Mouse (Mus musculus) testis, postnatal 14 days (tissue): ENCODE results near the gene Sem1.
"Not testable (repeated sequence)": the region's sequence is repeated elsewhere in the genome, so short reads cannot be mapped to it uniquely, and the experiment has no call there.

Source experiments
- DNase-seq: peaks from one replicate; pipeline ENCODE4 v3.0.0; 2021; ENCODE audit warnings: low spot score

The Sem1 gene

DNA sequence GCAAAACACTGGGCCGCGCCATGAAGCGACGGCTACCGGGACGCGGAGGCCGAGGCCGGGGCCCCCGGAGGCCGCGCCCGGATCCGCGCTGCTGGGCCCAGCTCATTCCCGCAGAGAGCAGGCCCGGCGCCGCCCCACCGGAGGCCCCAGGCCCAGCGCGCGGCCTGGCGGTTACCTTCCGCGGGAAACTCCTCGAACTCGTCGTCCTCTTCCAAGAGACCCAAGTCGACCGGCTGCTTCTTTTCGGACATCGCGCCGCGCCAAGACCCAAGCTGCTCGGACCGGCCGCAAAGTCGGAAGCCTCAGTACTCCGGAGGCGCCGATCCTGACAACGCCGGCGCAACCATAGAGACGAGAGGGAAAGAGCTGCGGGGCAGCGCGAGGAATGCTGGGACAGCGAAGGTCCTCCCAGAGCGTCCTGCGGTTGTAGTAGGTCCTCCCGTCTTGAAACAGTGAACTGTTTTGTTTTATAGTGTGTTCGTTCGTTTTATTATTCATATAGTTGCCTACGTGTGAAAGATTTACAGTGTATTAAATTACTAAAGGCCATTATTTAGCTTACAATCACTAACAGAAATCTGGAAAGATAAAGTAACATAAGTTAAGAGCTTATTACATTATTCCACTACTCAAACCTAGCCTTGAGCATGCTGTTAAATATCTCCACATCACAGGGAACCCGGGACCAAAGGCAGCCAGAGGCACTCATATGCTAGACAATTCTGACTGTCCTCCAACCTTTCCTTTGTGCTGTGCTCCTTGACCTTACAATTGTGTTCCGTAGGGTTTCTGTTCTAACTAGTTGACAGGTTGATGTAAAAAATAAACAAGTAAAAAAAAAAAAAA is at the start of gene Sem1:
Sem1 (minus strand) TSS at position 360 of the 846 bp plus-strand sequence.
- peak; percentile 91 for DNase-seq

DNA sequence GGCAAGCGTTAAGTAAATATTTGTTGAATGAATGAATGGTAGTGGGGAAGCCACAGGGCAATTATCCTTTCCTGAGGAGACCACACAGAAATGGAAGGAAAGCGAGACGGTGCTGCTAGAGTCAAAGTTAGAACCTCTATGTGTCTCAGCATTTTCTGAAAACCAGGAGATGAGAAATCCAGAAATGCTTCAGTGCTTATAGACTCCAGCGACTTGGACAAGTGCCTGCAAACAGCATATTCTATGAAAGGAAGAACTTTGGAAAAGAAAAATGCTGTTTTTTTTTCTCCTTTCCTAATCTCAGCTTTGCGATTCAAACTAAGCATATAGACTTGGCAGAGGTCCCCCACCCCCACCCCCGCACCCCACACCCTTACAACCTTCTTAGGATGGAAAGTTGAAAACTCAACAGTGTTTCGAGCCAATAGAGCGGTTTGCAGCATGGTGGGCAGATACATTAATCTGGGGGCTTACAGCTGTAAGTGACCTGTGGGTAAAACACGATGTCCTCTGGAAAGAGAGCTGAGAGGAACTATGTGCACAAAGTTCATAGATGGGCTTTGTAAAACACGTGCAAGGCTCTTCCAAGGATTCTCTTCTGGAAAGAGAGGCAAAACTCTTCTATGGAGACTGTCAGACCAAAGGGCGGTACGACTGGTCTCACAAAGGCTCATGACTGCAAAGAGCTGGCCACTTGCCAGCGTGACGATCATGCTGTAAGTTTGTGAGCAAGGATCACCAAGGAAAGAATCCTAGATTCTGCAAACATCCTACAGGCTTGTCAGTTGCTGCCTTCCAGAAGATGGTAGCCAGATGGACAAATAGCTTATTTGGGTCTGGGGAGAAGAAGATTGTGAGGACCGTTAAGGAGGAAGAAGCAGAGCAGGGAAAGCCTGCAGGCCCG is 44.6 kb upstream of the Sem1 start:
- DNase-seq: peak; percentile 5

DNA sequence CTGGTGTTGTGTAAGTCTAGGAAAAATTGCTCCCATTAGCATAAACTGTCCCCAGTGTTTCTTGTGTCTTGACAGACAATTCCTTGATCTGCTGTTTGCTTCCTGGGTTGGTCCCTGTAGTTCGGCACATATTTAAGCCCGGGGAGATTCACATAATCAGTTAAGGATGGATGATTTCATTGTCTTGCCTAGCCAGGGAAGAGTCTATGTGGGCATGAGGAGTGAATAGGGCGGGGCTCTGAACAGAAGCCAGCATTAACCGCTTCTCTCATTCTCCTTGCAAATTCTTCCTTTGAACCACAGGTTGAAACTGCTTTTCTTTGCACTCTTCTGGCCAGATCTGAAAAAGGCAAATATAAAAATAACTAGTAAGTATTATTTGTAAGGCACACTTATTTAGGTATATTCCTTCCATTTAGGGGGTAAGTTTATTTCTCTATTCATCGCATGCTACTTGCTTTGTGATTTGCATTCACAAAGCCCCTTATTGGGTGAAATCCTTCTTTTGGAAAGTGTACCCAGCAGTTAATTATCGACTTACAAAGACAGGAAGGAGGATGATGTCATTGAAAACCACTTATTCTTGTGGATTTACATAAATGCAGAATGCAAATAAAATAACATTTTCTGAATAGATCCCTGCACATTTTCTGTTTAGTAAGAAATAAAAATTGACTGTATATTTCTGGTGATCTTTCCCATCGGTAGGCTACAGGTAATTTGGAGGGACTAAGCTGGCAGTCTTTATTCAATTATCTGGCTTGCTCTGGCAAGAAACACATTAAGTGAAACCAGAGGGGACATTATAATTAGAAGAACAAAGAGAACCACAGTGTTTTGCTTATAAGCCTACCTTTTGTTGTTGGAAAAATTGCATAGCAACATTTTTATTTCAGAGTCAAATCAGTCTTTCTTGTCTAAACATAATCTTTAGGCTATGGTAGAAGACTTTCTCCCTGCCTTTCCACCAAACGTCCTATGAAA is 25.4 kb upstream of the Sem1 start:
- DNase-seq: no peak

DNA sequence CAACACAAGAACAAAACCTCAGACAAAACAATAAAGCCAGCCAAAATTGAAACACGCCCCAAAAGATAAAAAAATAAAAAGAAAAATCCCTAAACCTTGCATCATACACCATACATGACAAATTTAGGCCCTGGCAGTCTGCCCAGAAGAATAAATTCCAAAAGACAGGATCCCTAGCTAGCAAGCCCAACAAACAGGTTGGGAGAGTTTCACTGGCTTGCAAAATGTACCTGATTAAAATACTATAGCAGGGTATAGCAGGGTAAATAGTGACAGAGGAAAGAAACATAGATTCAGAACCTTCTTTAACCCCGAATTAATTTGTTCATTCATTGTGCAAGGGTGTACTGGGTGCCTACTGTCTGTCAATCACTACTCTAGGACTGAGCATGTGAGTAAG is 7.8 kb upstream of the Sem1 start:
- DNase-seq: no peak

DNA sequence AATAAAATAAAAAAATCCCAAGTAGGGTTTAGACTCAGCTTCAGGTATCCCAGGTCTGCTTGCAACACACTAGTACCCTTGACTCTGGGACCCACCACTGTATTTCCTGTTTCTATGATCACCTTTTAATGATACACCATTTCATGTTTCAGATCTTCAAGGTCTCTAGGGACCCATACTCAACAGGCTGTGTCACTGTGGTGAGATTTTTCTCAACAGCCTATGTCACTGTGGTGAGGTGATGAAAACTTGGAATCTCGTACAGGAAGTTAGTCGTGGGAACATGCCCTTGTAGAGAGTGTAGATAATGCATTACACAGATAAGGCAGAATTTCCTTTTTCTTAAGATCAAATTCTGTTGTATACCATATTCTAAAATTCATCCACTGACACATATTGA is 3.4 kb upstream of the Sem1 start:
- no peak for DNase-seq

DNA sequence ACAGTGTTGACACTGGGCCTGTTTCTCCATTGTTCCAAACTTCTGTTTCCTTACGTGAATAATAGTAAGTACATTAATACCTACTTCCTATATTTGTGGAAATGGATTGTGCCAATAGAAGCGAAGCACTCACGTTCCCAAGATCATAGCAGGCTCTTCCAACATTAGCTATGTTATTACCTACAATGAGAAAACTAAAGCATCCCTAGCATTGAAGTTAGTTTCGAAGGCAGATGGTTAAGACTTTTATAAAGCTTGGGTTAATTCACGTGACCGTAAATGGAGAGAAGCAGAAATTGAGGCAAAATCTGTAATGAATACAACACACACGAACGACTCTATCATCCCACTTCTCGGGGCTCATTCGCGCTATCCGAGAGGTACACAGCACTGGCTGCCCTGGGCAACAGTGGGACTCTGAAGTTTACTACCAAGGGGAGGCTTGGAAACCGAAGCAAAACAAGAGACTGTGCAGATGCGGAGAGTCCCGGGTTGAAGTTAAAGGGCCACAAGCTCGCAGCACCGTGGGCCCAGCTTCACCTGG is 650 bp downstream of the Sem1 start:
- DNase-seq: no peak

DNA sequence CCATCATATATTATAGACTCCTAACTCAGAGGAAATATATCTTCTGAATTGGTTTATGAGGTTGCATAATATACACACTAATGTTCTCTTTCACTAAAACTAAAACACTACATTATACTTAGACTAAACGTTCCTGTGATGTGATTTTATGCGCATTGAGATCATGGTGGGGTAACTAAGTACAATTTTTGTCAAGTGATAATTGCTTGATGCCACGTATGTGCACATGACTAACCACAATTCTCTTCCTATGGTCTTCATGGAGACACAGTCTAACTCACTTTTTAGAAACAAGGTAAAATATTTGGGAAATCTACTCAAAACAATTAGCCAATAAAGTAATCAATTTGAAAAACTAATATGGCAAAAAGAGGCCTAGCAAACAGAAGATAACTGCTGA is 1.2 kb downstream of the Sem1 start:
- no peak for DNase-seq

DNA sequence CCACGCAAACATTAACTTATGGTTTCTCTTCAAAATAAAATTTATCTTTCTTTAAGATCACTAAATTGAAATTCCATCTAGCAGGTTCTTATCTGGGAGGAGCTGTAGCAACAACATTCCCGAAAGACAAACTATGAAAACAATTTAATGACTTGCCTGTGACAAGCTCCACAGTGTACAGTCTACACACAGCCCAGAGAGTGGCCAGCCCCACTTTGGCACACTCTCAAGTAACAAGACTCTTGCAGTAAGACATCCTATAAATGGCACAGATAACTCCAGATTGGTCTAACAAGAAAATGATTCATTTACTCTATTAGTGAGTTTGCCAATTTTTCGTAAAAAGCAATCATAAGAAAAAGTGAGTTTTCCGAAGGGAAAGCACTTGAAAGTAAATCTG is 2.7 kb downstream of the Sem1 start:
- no peak for DNase-seq

DNA sequence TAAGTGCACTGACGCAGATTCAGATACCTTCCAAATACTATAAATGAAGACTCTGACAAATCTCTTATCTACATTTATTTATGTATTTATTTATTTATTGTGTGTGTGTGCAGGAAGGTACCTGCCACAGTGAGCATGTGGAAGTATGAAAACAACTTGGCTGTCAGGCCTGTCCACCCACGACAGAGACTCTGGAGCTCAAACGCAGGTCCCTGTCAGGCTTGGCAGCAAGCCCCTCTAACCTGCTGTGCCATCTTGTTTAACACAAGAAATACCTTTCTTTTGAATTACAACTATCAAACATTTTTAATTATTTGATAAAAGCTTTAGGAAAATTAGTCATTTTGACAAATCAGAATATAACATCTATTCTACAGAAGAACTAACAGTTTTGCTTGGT is 10.0 kb downstream of the Sem1 start:
- no peak for DNase-seq

DNA sequence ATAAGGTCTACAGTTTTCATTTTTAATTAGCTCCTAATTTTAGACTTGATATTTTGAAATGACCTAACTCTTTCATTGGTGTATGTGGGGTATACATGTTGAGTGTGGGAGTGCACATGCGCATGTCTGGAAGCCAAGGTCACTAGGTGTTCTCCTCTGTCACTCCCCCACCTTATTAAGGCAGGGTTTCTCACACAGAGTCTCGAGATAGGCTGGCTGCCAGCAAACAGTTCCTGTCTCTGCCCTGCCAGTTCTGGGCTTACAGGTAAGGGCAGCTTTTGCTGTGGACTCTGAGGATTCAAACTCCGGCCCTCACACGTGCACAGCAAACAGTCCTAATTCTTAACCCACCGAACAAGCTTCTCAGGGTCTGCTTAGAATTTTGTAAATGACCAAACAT is 14.8 kb downstream of the Sem1 start:
- DNase-seq: peak; percentile 10

DNA sequence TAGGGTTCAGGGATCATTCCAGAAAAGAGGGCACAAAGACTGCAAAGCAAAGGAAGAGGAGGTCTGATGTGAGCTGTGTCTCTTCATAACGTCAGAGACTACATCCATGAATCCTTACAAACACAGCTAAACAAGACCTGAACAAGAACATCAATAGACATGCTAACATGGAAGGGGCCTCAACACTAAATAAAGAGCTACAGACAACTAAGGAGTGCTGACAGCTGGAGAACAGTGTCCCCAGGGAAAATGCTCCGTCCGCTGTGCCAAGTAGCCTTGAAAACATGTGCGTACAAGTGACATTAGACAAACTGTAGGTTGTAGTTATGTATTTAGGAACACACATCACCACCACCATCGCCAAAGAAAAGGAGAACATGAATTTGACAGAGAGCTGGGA is 15.7 kb downstream of the Sem1 start:
- no peak for DNase-seq

DNA sequence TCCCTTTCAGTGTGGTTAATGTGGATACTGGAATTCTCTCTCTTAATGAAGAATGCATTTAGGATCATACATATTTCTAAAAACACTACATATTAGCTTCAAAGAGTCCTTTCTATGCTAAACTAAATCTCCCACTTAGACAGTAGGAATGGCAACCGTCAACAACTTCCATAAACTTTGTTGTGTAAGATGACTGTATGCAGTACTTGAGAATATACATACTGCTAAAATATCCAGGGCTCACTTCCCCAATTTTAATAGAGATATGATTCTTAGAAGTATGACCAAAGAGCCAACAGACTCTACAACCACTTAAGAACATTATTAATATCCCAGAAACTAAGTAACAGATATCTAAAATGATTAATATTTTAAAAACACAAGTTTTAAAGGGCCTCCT is 20.8 kb downstream of the Sem1 start:
- DNase-seq: no peak

DNA sequence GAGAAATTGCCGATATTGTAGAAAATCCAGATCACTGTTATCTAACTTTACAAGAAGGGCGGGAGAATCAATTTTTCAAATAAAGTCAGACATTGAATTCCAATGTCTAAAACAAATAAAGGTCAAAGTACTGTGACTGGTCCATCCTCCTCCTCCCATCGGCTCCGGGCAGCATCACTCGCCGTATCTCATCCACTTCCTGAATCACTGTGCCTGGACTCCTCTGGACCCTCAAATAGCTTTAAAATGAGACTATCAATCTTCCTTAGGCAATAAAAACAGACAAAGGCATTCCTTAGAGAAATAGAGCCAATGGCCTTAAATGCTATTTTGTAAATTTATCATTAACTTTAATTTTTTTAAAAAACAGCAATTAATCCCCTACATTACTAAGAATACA is 26.5 kb downstream of the Sem1 start:
- DNase-seq: no peak

DNA sequence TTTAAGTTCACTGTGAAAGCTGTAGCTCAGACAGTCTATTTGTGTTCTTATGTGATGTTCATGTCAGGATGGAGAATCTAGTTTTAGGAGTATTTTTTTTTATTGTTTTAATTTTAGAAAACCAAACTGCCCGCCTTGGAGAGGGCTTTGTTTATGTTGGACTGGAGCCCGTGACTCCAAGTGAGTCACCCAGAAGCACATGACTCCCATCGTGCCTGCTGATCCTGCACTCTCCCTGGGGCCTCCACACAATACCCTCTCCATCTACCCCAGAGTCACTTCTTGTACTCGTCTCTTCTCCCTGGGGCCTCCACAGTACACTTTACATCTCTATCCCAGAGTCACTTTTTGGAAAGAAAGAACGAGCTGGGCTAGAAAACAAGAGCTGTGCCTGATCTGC is 30.5 kb downstream of the Sem1 start:
- no peak for DNase-seq

DNA sequence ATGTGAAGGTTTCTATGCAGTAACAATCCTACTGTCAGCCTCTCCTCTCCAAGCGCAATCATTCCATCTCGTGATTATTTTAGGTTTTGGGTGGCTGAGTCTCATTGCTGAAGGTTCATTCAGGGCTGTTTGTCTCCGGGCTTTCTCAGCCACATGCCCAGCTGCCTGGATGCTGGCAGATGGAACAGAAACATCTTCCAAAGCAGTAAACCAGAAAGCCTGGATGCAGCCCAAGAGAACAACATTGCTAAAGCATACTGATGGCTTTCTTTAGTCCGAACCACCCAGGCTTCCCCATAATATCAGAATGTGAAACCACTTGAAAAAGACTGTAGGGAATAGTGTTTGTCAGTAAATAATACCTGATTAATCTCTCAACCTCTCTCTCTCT is 34.2 kb downstream of the Sem1 start:
- no peak for DNase-seq

DNA sequence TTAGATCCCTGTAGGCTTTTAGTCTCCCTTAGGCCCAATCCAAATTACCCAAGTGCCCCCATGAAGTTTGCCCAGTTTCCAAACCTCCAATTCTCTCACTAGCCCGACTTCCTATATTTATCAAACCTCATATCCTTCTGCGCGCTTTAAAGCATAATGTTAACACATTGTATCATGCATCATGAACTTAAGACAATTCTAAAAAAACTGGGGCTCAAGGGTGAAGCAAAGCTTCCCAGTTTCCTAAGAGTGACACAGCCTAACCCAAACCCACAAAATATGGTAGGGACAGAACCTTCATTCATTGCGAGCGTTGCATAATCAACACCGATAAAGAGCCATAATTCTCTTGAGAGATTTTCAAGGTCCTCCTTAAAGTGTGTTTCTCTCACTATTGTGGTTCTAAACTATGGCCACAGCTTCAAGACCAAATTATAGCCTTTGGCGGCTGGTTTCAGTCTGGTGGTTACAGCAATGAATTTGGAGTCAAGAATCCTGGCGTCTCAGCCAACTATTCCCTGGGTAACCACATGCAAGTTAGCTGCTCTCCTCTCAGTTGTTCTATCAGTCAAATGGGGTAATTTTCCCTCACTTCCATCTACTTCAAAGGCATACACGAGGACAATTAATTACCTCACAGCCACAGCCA is 34.7 kb downstream of the Sem1 start:
- DNase-seq: no peak

DNA sequence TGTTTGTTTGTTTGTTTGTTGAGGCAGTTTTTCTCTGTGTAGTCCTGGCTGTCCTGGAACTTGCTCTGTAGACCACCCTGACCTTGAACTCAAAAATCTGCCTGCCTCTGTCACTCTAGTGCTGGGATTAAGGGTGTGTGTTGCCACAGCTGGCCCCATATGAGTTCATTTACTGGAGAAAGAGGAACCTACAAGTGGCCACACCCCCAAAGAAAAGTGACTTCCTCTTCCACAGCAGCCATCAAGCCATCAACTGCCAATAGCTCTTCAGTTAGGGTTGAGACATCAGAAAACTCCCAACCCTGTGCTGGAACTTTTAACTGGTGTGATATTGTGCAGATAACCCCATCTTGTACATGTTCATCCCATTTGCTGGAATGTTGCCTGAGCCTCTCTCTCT is 36.3 kb downstream of the Sem1 start:
- DNase-seq: no peak

DNA sequence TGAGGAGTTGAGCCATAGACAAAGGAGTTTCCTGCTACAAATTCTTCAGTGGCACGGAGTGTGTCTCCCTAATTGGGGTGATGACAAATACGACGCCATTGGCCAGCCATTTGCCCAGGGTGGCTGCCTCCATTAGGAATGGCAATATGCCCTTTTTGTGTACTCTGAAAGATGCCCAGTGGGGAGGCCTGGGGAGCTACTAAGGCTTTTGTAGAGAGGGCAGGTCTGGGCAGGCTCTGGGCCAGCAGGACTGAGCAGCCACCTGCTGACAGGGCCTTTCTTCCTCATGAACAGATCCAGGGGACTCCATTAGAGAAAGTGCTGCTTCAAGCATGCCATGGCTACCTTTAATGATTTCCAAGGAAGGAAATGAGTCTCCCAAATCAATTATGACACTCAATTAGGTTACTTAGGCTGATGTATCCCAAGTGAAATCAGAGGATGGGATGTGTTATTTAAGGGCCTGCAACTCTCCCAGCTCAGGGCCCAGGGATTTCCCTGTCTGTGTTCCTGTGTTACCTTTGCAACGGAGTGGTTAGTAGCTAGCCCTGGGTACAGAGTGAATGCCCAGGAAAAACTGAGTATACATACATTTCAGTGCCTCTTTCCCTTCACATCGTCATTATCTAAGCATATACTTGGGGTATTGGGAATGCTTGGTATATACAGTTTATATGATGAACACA is 41.5 kb downstream of the Sem1 start:
- no peak for DNase-seq

DNA sequence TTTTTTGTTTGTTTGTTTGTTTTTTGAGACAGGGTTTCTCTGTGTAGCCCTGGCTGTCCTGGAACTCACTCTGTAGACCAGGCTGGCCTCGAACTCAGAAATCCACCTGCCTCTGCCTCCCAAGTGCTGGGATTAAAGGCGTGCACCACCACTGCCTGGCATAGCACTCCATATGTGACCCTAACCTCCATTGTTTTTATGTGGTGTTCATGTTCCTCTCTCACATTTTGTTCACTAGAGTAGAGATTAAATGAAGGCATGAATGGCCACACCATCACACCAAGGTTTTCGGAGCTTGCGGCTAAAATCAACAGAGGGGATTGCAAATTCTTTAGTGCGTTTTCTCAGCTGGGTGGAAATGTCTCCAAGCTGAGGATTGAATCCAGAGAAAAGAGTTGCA is 42.1 kb downstream of the Sem1 start:
- DNase-seq: not testable (repeated sequence)
